ENCODE assay signal across 9 mouse cellular contexts in genomic region chr7:44589149-44589548, GRCm38 (mm10). TPM values are rescaled to one million over a fixed set of nuclear protein-coding genes. Genes with fewer than 3 reads are reported as not detected.
DNase-seq lines count a peak whose midpoint lies in the region; ATAC-seq and TF ChIP-seq lines count a peak whose summit lies in the region.
"Had no signal": no experiment of that assay in that cellular context is flagged by ENCODE, and none has a peak within 500 bp of the region (broad histone marks: within the 10 kb centered on the region; RNA-seq: fewer than 3 reads in every experiment).

No protein-coding gene starts in this region.

- DNase-seq in MN1 (ENCODE audit: low spot score), result peak; percentile 94
- peak; percentile 84 for DNase-seq in forebrain, embryonic 14.5 days (ENCODE audit: low spot score)
- peak; percentile 83 for DNase-seq in layer of hippocampus, adult 9-11 months
- peak; percentile 92 for DNase-seq in lung, postnatal 0 days (ENCODE audit: low spot score)
- peak; percentile 69 for DNase-seq in retina, adult 2 months (ENCODE audit: low read depth, low spot score)

- H3K27ac ChIP-seq in brown adipose tissue, adult 24 weeks (replicated peaks; ENCODE audit: low read depth, low read length), result no peak overlapping the region
- H3K27ac ChIP-seq in forebrain, embryonic 14.5 days (ENCODE audit: low read depth, low read length), result no peak overlapping the region
- H3K27ac ChIP-seq in lung, postnatal 0 days (ENCODE audit: low read length), result peak overlapping the region; percentile 26; the same call in 1 of the 2 replicates
- H3K27ac ChIP-seq: macrophage had no signal

- H3K36me3 ChIP-seq in forebrain, embryonic 14.5 days (ENCODE audit: control insufficient read depth, insufficient read depth, low read length), result no peaks in the 10 kb centered on the region
- no peaks in the 10 kb centered on the region for H3K36me3 ChIP-seq in lung, postnatal 0 days (ENCODE audit: insufficient read depth, low read length)

- peaks cover 38% of the 10 kb centered on the region for H3K27me3 ChIP-seq in forebrain, embryonic 14.5 days (replicated peaks; ENCODE audit: control insufficient read depth, insufficient read depth, low read length)
- peaks cover 8% of the 10 kb centered on the region; the same call in 1 of the 2 replicates for H3K27me3 ChIP-seq in lung, postnatal 0 days (replicated peaks; ENCODE audit: insufficient read depth, low read length)

- peak; percentile 19 for ATAC-seq in forebrain, embryonic 14.5 days
- ATAC-seq in hematopoietic stem cell, adult 5-6 weeks (replicated peaks in 1 of 2; ENCODE audit: insufficient read depth in 1 of 2, low FRiP score in 2 of 2, low TSS enrichment in 1 of 2, low read depth in 1 of 2, poor library complexity in 2 of 2, severe bottlenecking in 2 of 2), result peak; percentile 23 to 36; a peak in 1 of 4 replicates
- peak; percentile 63 for ATAC-seq in lung, postnatal 0 days
- no peak for ATAC-seq in erythroid progenitor cell, adult 5-6 weeks (replicated peaks; ENCODE audit: low FRiP score, poor library complexity, severe bottlenecking)

- under 1% methylated on average over 32 of the region's 33 CpGs for WGBS in forebrain, embryonic 14.5 days
- WGBS in lung, postnatal 0 days, result under 1% methylated on average over 33 of the region's 33 CpGs

- no peaks in the 10 kb centered on the region for H3K9me3 ChIP-seq in forebrain, embryonic 14.5 days (replicated peaks; ENCODE audit: control insufficient read depth, low read length)
- no peaks in the 10 kb centered on the region for H3K9me3 ChIP-seq in lung, postnatal 0 days (ENCODE audit: low read length)

- H3K9ac ChIP-seq in forebrain, embryonic 14.5 days (ENCODE audit: low read length), result peak overlapping the region; percentile 52
- 0 out of 2 replicates have a peak overlapping the region, but pooled peaks have one; percentile 8 for H3K9ac ChIP-seq in lung, postnatal 0 days (replicated peaks; ENCODE audit: low read depth)

- peak overlapping the region; percentile 10 for H3K4me3 ChIP-seq in brown adipose tissue, adult 24 weeks (ENCODE audit: insufficient read depth, low read depth, low read length)
- H3K4me3 ChIP-seq in forebrain, embryonic 14.5 days (ENCODE audit: low read depth, low read length), result peak overlapping the region; percentile 58
- peak overlapping the region; percentile 37 for H3K4me3 ChIP-seq in lung, postnatal 0 days (ENCODE audit: low read depth, low read length)

- TF ChIP-seq CTCF in lung, postnatal 0 days (IDR thresholded peaks at IDR 0.05), result peak; percentile 24; the same call in 1 of the 2 replicates

- TF ChIP-seq EP300 in lung, postnatal 0 days (IDR thresholded peaks at IDR 0.05), result no peak

- peaks cover 2% of the 10 kb centered on the region for H3K4me1 ChIP-seq in brown adipose tissue, adult 24 weeks (ENCODE audit: control insufficient read depth, insufficient read depth, insufficient read length, low read length)
- peaks cover 33% of the 10 kb centered on the region for H3K4me1 ChIP-seq in forebrain, embryonic 14.5 days (ENCODE audit: control insufficient read depth, insufficient read depth, low read length)
- H3K4me1 ChIP-seq in lung, postnatal 0 days (ENCODE audit: insufficient read depth, low read depth, low read length), result 0 out of 2 replicates have a peak, but pooled peaks cover 13% of the 10 kb centered on the region

- peak overlapping the region; percentile 98 for H3K4me2 ChIP-seq in forebrain, embryonic 14.5 days (ENCODE audit: low read length)
- peak overlapping the region; percentile 65 for H3K4me2 ChIP-seq in lung, postnatal 0 days (replicated peaks; ENCODE audit: low read depth, low read length)

RNA-seq across cellular contexts. Expression of gene Kcnc3, which starts 1.3 kb away (rescaled TPM):
- 0.83 TPM in 1 of 2 replicates, not detected in the other for polyA plus RNA-seq in brown adipose tissue, adult 24 weeks (2012; ENCODE audit: insufficient read depth, insufficient read length, missing spikeins)
- 2.1 and 2.2 TPM in 2 replicates for polyA plus RNA-seq in forebrain, embryonic 14.5 days (2014; fragmentation: Nextera tagmentation; extraction: Ambion mirVana)
- total RNA-seq in hematopoietic stem cell, adult 5-6 weeks (2017), result 0.50 TPM in 1 of 2 replicates, not detected in the other
- 3.8 TPM in 2 replicates for polyA plus RNA-seq in lung, postnatal 0 days (2015; fragmentation: Nextera tagmentation; extraction: Ambion mirVana)
- total RNA-seq in erythroid progenitor cell, adult 5-6 weeks (2015; ENCODE audit: low replicate concordance), result not detected in 2 replicates
- not detected in 2 replicates for total RNA-seq in erythroid progenitor cell, adult 5-6 weeks (2017; ENCODE audit: low replicate concordance)

RNA-seq across cellular contexts. Expression of gene Napsa, which starts 17.0 kb away (rescaled TPM):
- polyA plus RNA-seq in brown adipose tissue, adult 24 weeks (2012; ENCODE audit: insufficient read depth, insufficient read length, missing spikeins), result 0.96 TPM in 1 of 2 replicates, not detected in the other
- polyA plus RNA-seq in forebrain, embryonic 14.5 days (2014; fragmentation: Nextera tagmentation; extraction: Ambion mirVana), result 0.74 and 0.79 TPM in 2 replicates
- total RNA-seq in hematopoietic stem cell, adult 5-6 weeks (2017), result 55.1 and 74.2 TPM in 2 replicates
- polyA plus RNA-seq in lung, postnatal 0 days (2015; fragmentation: Nextera tagmentation; extraction: Ambion mirVana), result 824 and 832 TPM in 2 replicates
- total RNA-seq in erythroid progenitor cell, adult 5-6 weeks (2015; ENCODE audit: low replicate concordance), result 55.5 and 84.3 TPM in 2 replicates
- total RNA-seq in erythroid progenitor cell, adult 5-6 weeks (2017; ENCODE audit: low replicate concordance), result 12.2 and 12.7 TPM in 2 replicates

RNA-seq across cellular contexts. Expression of gene Nr1h2, which starts 35.4 kb away (rescaled TPM):
- polyA plus RNA-seq in brown adipose tissue, adult 24 weeks (2012; ENCODE audit: insufficient read depth, insufficient read length, missing spikeins), result 49.1 and 54.3 TPM in 2 replicates
- 72.6 and 78.2 TPM in 2 replicates for polyA plus RNA-seq in forebrain, embryonic 14.5 days (2014; fragmentation: Nextera tagmentation; extraction: Ambion mirVana)
- total RNA-seq in hematopoietic stem cell, adult 5-6 weeks (2017), result 80.0 and 105 TPM in 2 replicates
- 74.8 and 84.3 TPM in 2 replicates for polyA plus RNA-seq in lung, postnatal 0 days (2015; fragmentation: Nextera tagmentation; extraction: Ambion mirVana)
- 57.3 and 105 TPM in 2 replicates for total RNA-seq in erythroid progenitor cell, adult 5-6 weeks (2015; ENCODE audit: low replicate concordance)
- total RNA-seq in erythroid progenitor cell, adult 5-6 weeks (2017; ENCODE audit: low replicate concordance), result 59.3 and 81.4 TPM in 2 replicates

RNA-seq across cellular contexts. Expression of gene Pold1, which starts 40.5 kb away (rescaled TPM):
- polyA plus RNA-seq in brown adipose tissue, adult 24 weeks (2012; ENCODE audit: insufficient read depth, insufficient read length, missing spikeins), result 2.6 and 3.9 TPM in 2 replicates
- 32.6 and 33.0 TPM in 2 replicates for polyA plus RNA-seq in forebrain, embryonic 14.5 days (2014; fragmentation: Nextera tagmentation; extraction: Ambion mirVana)
- 57.7 and 60.3 TPM in 2 replicates for total RNA-seq in hematopoietic stem cell, adult 5-6 weeks (2017)
- 13.5 and 17.5 TPM in 2 replicates for polyA plus RNA-seq in lung, postnatal 0 days (2015; fragmentation: Nextera tagmentation; extraction: Ambion mirVana)
- 62.9 and 75.7 TPM in 2 replicates for total RNA-seq in erythroid progenitor cell, adult 5-6 weeks (2015; ENCODE audit: low replicate concordance)
- 39.6 and 53.8 TPM in 2 replicates for total RNA-seq in erythroid progenitor cell, adult 5-6 weeks (2017; ENCODE audit: low replicate concordance)

RNA-seq across cellular contexts. Expression of gene Spib, which starts 57.3 kb away (rescaled TPM):
- polyA plus RNA-seq in brown adipose tissue, adult 24 weeks (2012; ENCODE audit: insufficient read depth, insufficient read length, missing spikeins), result not detected in 2 replicates
- not detected in 2 replicates for polyA plus RNA-seq in forebrain, embryonic 14.5 days (2014; fragmentation: Nextera tagmentation; extraction: Ambion mirVana)
- total RNA-seq in hematopoietic stem cell, adult 5-6 weeks (2017), result 0.25 TPM in 1 of 2 replicates, not detected in the other
- 0.72 and 1.2 TPM in 2 replicates for polyA plus RNA-seq in lung, postnatal 0 days (2015; fragmentation: Nextera tagmentation; extraction: Ambion mirVana)
- total RNA-seq in erythroid progenitor cell, adult 5-6 weeks (2015; ENCODE audit: low replicate concordance), result 24.3 and 27.0 TPM in 2 replicates
- 15.3 and 17.3 TPM in 2 replicates for total RNA-seq in erythroid progenitor cell, adult 5-6 weeks (2017; ENCODE audit: low replicate concordance)

Comparison
In these comparisons a context has a peak if more than half of its experiments do, and no peak if none do; other contexts are left out.
1. RNA of gene Napsa, which starts 17.0 kb away (polyA plus RNA-seq): 824 to 832 TPM in lung, postnatal 0 days; 0.74 to 0.79 TPM in forebrain, embryonic 14.5 days and 0.96 TPM in brown adipose tissue, adult 24 weeks; every median in the first group is over 100 times any median in the second.
2. Peak in every context shown above with its lines, with median percentiles within 50 percentile points of each other: DNase-seq and H3K4me3 ChIP-seq.